Comparison of ENCODE assay signal across 25 mouse cellular contexts in the genomic region with DNA sequence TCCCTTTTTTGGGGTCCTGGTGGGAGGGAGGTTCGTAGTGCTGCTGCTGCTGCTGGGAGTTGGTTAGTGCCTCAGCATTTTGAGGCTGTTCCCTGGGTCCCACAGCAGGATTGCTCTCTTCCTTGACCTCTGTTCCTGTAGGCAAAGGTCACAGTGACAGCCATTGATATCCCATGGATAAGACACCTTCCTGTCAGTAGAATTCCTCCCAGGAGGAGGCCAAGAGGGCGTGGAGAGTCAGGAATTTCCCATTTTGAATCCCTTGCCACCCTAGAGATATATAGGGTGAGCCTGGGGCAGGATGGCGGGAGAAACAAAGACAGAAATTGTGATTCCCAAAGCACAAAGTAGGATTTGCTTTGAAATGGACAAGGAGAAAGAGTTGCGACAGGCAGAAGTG.
"Had no signal": no experiment of that assay in that cellular context is flagged by ENCODE, and none has a peak within 500 bp of the region (broad histone marks: within the 10 kb centered on the region; RNA-seq: fewer than 3 reads in every experiment).

No protein-coding gene starts in this region.

- H3K4me1 ChIP-seq: heart, embryonic 10.5 days; hindbrain, embryonic 10.5 days; hindbrain, embryonic 12.5 days; limb, embryonic 10.5 days; liver, embryonic 13.5 days; liver, embryonic 15.5 days had no signal

- H3K27ac ChIP-seq: gastrocnemius, adult 2 months; heart, adult 2 months; heart, embryonic 10.5 days; hindbrain, embryonic 10.5 days; hindbrain, embryonic 12.5 days; hindbrain, embryonic 14.5 days; hindbrain, postnatal 0 days; left cerebral cortex, adult 2 months; limb, embryonic 10.5 days; limb, embryonic 12.5 days; liver, embryonic 13.5 days; liver, embryonic 15.5 days had no signal

- H3K27me3 ChIP-seq: heart, embryonic 12.5 days; hindbrain, embryonic 12.5 days; limb, embryonic 12.5 days; liver, embryonic 13.5 days; liver, embryonic 15.5 days had no signal

- H3K4me2 ChIP-seq: heart, embryonic 12.5 days; hindbrain, embryonic 12.5 days; hindbrain, embryonic 14.5 days; limb, embryonic 12.5 days; liver, embryonic 11.5 days; liver, embryonic 13.5 days; liver, embryonic 15.5 days had no signal

- H3K36me3 ChIP-seq: liver, embryonic 13.5 days; liver, embryonic 15.5 days had no signal

- H3K9me3 ChIP-seq: heart, embryonic 10.5 days; heart, embryonic 12.5 days; hindbrain, embryonic 10.5 days; hindbrain, embryonic 12.5 days; limb, embryonic 10.5 days; limb, embryonic 12.5 days; liver, embryonic 13.5 days; liver, embryonic 15.5 days had no signal

- H3K9ac ChIP-seq: heart, embryonic 12.5 days; hindbrain, embryonic 12.5 days; hindbrain, embryonic 14.5 days; limb, embryonic 12.5 days; liver, embryonic 13.5 days; liver, embryonic 15.5 days; liver, postnatal 0 days had no signal

- DNase-seq: gastrocnemius, adult 2 months; gastrocnemius, postnatal 10 days; gastrocnemius, postnatal 25 days; heart, adult 2 months; heart, postnatal 10 days; heart, postnatal 4 days; kidney, adult 18-20 months; kidney, adult 8-10 months; kidney, postnatal 14 days; kidney, postnatal 36 days; liver; liver, embryonic 13.5 days; liver, postnatal 0 days had no signal

- ATAC-seq: hindbrain, postnatal 0 days; intestine, postnatal 0 days; liver, postnatal 0 days had no signal

- H3K4me3 ChIP-seq: gastrocnemius, adult 2 months; heart, adult 2 months; heart, embryonic 10.5 days; heart, embryonic 12.5 days; hindbrain, embryonic 10.5 days; hindbrain, embryonic 12.5 days; left cerebral cortex, adult 2 months; limb, embryonic 10.5 days; limb, embryonic 12.5 days; liver, embryonic 13.5 days; liver, embryonic 15.5 days had no signal
